Mouse (Mus musculus): Measurements from ENCODE around the gene Eif2a.

GRCm38 (mm10) chr3:58577067-58577503 is 51.5 kb downstream of the Eif2a start:
- no peak for TF ChIP-seq CTCF (IDR thresholded peaks at IDR 0.05; ENCODE audit: low read depth)
- TF ChIP-seq EP300 (IDR thresholded peaks at IDR 0.05; ENCODE audit: low read depth): no peak

Data from liver, embryonic 14.5 days (tissue).